Mouse (Mus musculus) brain, adult 2 months (tissue): ENCODE results near the gene Peak1.

Experiments used
- DNase-seq: peaks from one replicate; pipeline ENCODE4 v3.0.0; 2011; ENCODE audit warnings: low read depth, low spot score

Peak1 gene

DNA sequence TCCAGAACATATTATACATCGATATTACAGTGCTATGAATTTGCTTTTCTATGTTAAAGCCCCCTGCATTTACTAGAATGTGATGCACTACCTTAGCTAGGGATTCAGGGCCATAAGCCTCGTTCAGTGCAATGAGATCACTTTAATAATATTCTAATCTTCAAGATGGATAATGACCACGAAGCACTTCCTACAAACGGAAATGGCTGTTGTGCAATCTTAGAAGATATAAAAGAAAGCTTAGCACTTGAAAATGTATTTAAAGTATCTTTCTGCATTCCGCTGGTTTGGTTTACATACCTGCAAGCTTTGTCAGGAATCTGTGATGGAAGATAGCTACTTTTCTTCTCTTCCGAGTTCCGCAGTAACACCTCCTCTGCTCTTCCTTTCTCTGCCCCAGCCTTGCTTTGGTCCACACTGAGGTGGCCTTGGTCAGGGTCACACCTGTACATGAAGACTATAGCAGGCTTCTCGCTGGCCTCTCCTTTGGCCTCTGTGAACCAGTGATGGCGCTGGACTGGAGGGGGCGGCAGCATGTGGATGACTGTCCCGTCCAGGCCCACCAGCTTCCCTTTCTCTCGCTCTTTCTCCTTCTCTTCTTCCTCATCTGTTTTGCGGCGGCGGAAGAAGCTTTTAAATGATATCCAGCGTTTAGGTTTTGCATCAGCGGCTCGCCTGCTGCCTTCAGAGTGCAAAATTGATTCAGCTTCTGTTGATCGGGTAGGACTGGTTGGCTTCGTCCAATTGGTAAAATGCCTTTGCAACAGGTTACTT is 160.5 kb downstream of the Peak1 start:
- DNase-seq: no peak

DNA sequence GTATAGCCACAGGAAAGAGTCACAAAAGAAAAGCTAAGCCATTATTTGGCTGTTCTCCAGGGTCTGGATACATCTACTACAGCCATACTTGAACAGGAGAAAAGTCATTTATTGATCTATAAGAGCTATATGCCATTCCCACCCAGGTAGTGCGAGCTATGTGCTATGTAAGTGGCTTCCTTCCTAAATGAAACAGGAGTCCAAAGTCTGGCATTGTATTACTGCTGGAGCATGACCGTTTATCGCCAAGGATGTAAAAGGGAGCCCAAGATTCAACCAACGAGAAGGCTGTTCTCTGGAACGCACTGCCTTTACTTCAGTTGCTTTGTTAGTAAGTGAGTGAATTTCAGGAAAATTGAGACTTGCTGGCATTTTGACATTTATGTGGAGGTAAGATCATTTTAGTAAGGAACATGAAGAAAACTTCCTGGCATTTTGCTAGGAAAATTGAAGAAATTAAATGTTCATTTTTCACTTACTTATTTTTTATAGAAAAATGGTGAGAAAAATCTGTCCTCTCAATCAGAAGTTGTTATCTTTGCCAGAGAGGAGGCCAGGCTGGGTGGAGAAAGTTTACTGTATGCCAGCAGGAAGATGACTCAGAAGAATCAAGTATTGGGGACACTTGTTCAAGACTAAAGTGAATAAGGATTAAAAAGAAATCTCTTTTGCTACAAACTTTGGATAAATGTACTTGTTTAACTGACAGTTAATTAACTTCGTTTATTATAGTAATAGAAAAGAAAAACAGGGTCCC is 162.0 kb downstream of the Peak1 start:
- no peak for DNase-seq

DNA sequence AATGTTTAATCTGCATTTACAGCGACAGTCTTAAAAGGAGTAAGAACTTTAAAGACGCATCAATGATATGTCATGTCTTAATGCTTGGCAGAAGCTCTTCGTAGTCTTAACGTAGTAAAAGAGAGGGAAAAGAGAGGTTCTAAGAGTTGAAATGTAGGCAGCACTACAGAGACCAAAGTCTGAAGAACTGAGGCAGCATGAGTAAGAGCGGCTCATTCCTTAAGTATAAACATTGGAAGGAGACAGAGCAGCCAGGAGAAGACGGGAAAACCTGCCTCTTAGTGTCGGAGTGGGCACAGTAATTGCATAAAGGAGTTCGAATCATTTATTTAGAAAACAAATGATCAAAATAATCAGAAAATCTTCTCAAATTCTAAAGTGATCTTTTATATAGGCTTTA is 173.5 kb downstream of the Peak1 start:
- DNase-seq: no peak

- DNase-seq: no peak
Measured at GRCm38 (mm10) chr9:56243885-56244284, 174.0 kb downstream of the Peak1 start.

- peak; percentile 56 for DNase-seq
Measured at GRCm38 (mm10) chr9:56242686-56243085, 175.2 kb downstream of the Peak1 start.

DNA sequence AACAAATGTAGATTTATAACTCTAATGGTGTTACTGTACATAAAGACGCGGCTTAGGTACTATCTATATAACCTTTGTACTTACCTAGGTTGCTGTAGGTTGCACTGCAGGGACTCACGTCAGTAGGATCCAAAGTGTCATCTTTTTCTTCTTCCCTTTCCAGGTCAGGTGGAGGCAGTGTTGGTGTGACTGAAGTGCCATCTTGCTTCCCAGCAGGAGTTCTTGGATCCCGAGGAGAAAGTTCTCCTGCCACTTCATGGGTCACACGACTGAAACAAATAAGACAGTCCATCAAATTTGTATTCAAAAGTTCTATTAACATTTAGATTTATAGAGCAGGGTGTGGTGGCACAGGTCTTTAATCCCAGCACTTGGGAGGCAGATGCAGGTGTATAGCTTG is 176.8 kb downstream of the Peak1 start:
- DNase-seq: peak; percentile 77

- DNase-seq: peak; percentile 43
Measured at GRCm38 (mm10) chr9:56235871-56236298, 182.0 kb downstream of the Peak1 start.

- no peak for DNase-seq
Measured at GRCm38 (mm10) chr9:56235281-56235680, 182.6 kb downstream of the Peak1 start.

GRCm38 (mm10) chr9:56234561-56234960 is 183.3 kb downstream of the Peak1 start:
- DNase-seq: no peak

DNA sequence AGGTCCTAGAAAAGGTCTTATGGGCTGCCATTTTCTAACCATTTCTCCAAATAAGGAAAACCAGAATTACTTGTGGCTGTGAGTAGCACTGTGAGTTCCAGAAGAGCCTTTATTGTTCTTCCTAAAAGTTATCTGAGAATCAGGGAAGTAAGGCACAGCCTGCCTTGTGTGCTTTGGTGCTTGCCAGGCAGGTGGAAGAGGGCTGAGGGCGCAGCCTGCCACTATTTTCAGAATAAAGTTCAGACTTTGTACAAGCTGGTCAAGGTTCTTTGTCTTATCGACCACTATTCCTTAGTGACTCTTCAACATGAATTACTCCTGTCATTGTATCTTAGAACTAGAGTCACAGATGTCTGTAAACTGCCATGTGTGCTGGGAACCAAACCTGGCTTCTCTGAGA is 184.6 kb downstream of the Peak1 start:
- no peak for DNase-seq

- no peak for DNase-seq
Measured at GRCm38 (mm10) chr9:56230906-56231305, 187.0 kb downstream of the Peak1 start.

DNA sequence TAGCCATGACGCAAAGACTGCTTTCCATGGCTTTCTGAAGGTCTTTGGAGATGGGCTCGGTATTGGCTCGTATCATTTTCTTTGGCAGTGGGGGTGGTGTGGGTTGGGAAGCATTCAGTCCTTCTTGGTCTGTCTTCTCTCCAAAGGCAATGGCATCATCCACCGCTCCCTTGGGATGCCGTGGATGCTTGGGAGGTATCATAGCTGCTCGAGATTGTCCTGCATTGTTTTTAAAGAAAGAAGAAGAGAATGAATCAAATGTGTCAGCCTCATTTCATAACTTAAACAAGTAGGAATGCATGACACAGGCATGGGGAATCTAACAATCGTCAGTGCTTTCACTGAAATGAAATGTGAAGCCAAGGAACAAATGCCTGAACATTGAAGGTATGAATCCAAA is 190.2 kb downstream of the Peak1 start:
- no peak for DNase-seq

- peak; percentile 32 for DNase-seq
Measured at GRCm38 (mm10) chr9:56223429-56224051, 194.3 kb downstream of the Peak1 start.

DNA sequence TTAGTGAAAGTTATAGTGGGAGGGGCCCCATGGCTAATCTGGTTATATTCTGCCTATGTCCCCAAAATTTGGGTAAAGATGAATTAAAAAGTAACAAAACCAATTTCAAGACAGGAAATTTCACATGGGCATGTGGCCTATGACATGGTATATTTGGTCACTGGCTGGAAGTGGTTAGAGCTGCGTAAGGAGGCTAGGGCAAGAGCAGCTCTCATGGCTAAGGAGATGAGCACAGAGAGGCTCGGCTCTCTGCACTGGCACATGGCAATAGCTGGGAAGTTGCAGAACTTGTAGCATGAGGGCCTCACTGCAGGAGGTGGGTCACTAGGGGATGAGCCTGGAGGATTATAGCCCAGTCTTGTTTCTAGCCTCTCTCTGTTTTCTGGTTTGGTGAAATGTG is 199.0 kb downstream of the Peak1 start:
- no peak for DNase-seq

GRCm38 (mm10) chr9:56218043-56218442 is 199.8 kb downstream of the Peak1 start:
- DNase-seq: no peak

DNA sequence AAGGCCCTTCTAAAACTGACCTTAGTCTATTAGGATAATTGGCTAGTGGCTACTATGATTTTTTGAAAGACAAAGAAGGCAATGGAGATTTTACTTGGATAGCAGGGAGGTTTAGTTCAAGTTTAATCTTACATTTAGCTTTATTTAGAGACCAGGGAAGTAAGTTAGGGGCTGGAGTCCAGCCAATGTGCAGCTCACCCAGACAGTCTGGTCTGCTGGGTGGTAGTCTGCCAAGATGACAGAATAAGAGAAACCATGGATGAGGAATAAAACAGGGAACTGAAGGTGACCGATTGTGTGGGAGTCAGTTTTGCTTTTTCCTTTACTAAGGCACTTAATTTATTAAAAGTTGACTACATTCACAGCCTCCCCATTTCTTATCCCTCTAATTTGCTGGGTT is 200.5 kb downstream of the Peak1 start:
- DNase-seq: peak; percentile 83

DNA sequence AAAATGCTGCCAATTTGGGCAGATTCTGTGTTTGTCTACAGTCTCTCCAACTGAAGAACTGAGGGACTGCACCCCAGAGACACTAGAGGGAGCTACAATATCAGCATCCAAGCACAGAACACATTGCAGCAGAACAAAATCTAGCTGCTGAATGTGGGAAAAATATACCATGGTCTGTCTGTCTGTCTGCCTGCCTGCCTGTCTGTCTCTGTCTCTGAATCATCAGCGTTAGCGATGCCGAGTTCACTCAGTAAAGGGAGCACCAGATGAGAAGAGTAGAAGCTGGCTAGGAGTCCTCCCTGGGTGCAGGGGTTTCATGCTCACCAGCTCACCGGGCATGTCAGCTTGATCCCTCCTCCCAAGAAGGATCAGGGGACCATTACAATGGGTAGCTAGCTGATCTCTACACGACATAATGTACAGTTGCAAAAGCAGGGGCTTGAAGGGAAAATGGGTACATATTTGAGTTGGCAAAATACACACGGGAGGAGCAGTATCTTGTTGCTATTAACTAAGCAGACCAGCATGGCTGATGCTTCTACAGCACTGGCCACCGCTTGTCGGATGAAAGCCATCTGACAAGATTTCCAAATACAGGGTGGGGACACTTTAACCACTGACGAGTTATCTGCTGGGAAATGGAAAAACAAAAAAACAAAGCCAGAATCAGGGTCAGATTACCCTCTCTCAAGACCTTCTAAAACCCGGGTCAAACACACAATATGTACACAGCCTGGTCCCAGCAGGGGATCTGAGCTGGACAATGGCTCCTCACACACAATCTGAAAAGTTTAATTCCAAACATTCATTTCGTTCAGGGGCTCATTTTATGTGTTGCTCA is 204.2 kb downstream of the Peak1 start:
- peak; percentile 90 for DNase-seq

- no peak for DNase-seq
Measured at GRCm38 (mm10) chr9:56208817-56209216, 209.1 kb downstream of the Peak1 start.

- DNase-seq: no peak
Measured at GRCm38 (mm10) chr9:56207516-56207915, 210.4 kb downstream of the Peak1 start.

GRCm38 (mm10) chr9:56207083-56207482 is 210.8 kb downstream of the Peak1 start:
- DNase-seq: no peak

GRCm38 (mm10) chr9:56205336-56205735 is 212.5 kb downstream of the Peak1 start:
- DNase-seq: peak; percentile 65

- DNase-seq: no peak
Measured at GRCm38 (mm10) chr9:56204316-56204715, 213.6 kb downstream of the Peak1 start.
